Mouse (Mus musculus) lung, embryonic 15.5 days (tissue): Measurements from ENCODE around the gene Parva. TPM values are rescaled to one million over a fixed set of nuclear protein-coding genes. Genes with fewer than 3 reads are reported as not detected.

ENCODE experiments used
- ATAC-seq: fragments of 200-750 bp; cut with Nextera tagmentation; 2 replicates; pipeline ENCODE4 v1.8.0; 2017; ENCODE audit warnings: moderate number of reproducible peaks, borderline replicate concordance; ENCODE audit not compliant: low FRiP score, low TSS enrichment; ENCODE audit errors: extremely low read depth
- H3K27ac ChIP-seq: fragments of 300-500 bp; sonication (generic); 2 replicates; pipeline ENCODE4 v1.5.1; 2015; ENCODE audit warnings: moderate library complexity, mild to moderate bottlenecking, inconsistent platforms
- H3K27me3 ChIP-seq: fragments of 300-500 bp; sonication (generic); 2 replicates; pipeline ENCODE4 v1.6.1; 2015; ENCODE audit warnings: inconsistent platforms
- H3K36me3 ChIP-seq: fragments of 300-500 bp; sonication (generic); 2 replicates; pipeline ENCODE4 v1.6.1; 2015; ENCODE audit warnings: inconsistent platforms
- H3K4me1 ChIP-seq: fragments of 300-500 bp; sonication (generic); 2 replicates; pipeline ENCODE4 v1.6.1; 2015; ENCODE audit warnings: inconsistent platforms
- H3K4me2 ChIP-seq: fragments of 300-500 bp; sonication (generic); 2 replicates; pipeline ENCODE4 v1.6.1; 2015; ENCODE audit warnings: inconsistent platforms, mild to moderate bottlenecking, moderate library complexity
- H3K4me3 ChIP-seq: fragments of 300-500 bp; sonication (generic); 2 replicates; pipeline ENCODE4 v1.5.1; 2015; ENCODE audit warnings: mild to moderate bottlenecking, inconsistent platforms
- H3K9ac ChIP-seq: fragments of 300-500 bp; sonication (generic); 2 replicates; pipeline ENCODE4 v1.6.1; 2015; ENCODE audit warnings: inconsistent platforms
- H3K9me3 ChIP-seq: fragments of 300-500 bp; sonication (generic); 2 replicates; pipeline ENCODE4 v1.6.1; 2016; ENCODE audit warnings: inconsistent platforms
- WGBS: fragments of 180-500 bp; shearing (Covaris S2); methylation state at CpG from one replicate; pipeline ENCODE4 v1.1.7; 2015; 5-methylcytosine and 5-hydroxymethylcytosine counted together
- polyA plus RNA-seq: library from polyadenylated mRNA; unstranded; fragments of >200 nt; fragmentation: Nextera tagmentation; extraction: Ambion mirVana; gene quantifications from 2 replicates; pipeline ENCODE4 v1.2.1, GENCODE M21; 2015

Parva gene
- polyA plus RNA-seq, 1 experiment from 2014 or later, result 109 TPM

DNA sequence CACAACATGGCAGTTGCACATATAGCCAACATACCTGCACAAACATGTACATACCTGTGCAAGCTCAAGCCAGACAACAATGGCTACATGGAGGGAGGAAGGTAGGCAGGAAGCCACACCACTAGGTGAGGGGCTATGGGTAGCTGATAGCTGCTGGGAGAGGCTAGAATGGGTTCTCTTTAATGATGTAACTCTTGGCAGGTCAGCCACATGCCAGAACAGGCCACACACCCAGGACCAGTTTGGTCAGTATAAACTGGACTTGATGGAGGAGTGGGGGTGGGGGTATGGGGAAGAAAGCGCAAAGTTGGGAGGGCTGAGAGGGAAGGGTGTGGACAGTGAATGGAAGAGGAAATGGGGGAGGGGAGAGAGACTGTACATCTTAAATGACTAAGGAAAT, 53.7 kb downstream of the Parva start:
- no peaks in the 10 kb centered on the region for H3K27me3 ChIP-seq
- no peak overlapping the region for H3K9ac ChIP-seq
- H3K4me2 ChIP-seq, result no peak overlapping the region
- no peaks in the 10 kb centered on the region for H3K36me3 ChIP-seq
- peaks cover 39% of the 10 kb centered on the region for H3K4me1 ChIP-seq
- H3K4me3 ChIP-seq, result no peak overlapping the region
- 44% methylated on average over 1 of the region's 1 CpGs for WGBS
- no peaks in the 10 kb centered on the region for H3K9me3 ChIP-seq
- no peak; the same call in 1 of the 2 replicates for ATAC-seq
- H3K27ac ChIP-seq, result no peak overlapping the region

DNA sequence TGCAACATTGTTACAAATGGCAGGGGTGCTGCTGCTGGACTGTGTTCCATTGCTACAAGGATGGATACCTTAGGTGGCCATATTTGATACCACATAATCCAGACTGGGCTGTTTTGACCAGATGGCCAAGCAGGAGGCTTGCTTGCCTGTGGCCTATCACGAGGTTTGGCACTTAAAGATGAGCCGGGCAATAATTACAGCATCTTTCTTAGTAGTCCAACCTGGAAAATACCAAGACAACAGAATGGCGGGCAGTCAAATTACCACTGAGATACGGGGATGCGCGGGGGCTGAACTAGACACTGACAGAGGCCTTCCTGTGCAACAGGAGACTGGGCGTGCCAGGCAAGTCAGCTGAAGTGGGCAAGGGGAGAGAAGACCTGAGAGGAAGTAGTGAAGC, 55.3 kb downstream of the Parva start:
- no peak for ATAC-seq

DNA sequence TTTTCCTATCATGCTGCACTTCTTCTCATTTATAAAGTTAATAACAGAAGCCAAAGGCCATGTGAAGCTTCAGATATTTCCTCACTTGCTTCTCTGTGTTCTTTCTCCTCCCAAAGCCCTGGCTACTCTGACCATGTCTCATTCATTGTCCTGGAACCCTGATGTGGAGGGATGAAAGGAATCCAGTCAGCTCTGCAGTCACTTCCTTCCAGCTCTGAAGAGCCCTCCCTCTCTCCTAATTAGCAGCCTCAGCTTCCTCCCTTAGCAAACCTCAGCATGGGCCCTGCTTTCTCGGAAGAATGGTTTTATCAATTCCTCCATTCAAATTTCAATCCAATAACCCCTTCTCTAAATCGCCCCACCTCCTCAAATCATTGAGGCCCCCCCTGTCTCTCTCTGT, 56.1 kb downstream of the Parva start:
- no peak overlapping the region for H3K4me3 ChIP-seq
- no peak for ATAC-seq
- no peaks in the 10 kb centered on the region for H3K36me3 ChIP-seq
- no peaks in the 10 kb centered on the region for H3K27me3 ChIP-seq
- H3K9ac ChIP-seq, result no peak overlapping the region
- H3K27ac ChIP-seq, result no peak overlapping the region
- H3K4me2 ChIP-seq, result no peak overlapping the region
- peaks cover 36% of the 10 kb centered on the region for H3K4me1 ChIP-seq
- no peaks in the 10 kb centered on the region for H3K9me3 ChIP-seq
- WGBS, result 32% methylated on average over 2 of the region's 2 CpGs

More for the DNA sequence above, 55.3 kb downstream of the Parva start:
- no peak overlapping the region for H3K27ac ChIP-seq
- 86% methylated on average over 7 of the region's 7 CpGs for WGBS
- H3K9me3 ChIP-seq, result no peaks in the 10 kb centered on the region
- peaks cover 39% of the 10 kb centered on the region for H3K4me1 ChIP-seq
- no peaks in the 10 kb centered on the region for H3K27me3 ChIP-seq
- H3K4me2 ChIP-seq, result no peak overlapping the region
- H3K4me3 ChIP-seq, result no peak overlapping the region
- no peaks in the 10 kb centered on the region for H3K36me3 ChIP-seq
- no peak overlapping the region for H3K9ac ChIP-seq

DNA sequence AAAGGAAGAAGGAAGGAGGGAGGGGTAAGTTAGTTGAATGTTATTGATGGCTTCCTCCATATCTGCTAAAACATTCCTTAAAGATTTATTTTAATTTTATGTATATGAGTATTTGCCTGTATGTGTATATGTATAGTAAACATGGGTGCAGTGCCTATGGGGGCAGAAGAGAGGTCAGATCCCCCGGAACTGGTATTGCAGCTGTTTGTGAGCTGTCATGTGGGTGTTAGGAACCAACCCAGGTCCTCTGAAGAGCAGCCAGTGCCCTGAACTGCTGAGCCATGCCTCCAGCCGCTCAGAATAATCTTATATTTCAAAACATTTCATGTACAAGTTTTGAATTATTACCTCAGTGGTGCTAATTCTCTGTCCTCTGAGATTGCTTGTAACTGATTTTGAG, 63.5 kb downstream of the Parva start:
- H3K27ac ChIP-seq, result no peak overlapping the region
- H3K36me3 ChIP-seq, result no peaks in the 10 kb centered on the region
- WGBS, result 17% methylated on average over 2 of the region's 2 CpGs

DNA sequence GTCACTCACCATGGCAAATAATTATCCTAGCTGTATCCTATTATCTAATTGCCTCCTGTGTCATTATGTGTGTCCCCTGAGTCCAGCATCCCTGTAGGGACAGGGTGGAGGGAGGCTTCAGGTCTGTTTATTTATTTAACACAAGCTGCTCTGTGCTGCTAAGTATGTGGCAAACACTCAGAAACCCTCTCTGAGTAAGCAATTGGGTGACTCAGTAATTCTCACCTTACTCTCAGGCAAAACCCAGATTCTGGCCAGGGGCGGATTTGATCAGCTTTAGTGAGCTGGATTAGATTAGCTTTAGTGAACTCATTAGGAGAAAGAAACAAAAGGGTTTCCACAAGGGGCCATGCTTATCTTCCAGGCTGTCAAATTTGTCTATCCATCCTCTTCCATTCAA, 64.4 kb downstream of the Parva start:
- 65% methylated on average over 1 of the region's 1 CpGs for WGBS
- Histone ChIP-seq H3K27ac (no peak overlapping the region), H3K9ac (no peak overlapping the region), H3K4me2 (no peak overlapping the region), H3K27me3 (no peaks in the 10 kb centered on the region), H3K9me3 (no peaks in the 10 kb centered on the region), H3K36me3 (no peaks in the 10 kb centered on the region), H3K4me3 (no peak overlapping the region), H3K4me1 (peaks cover 36% of the 10 kb centered on the region)
- no peak for ATAC-seq

More for the DNA sequence above, 63.5 kb downstream of the Parva start:
- Histone ChIP-seq H3K4me3 (no peak overlapping the region), H3K4me1 (peaks cover 27% of the 10 kb centered on the region), H3K4me2 (no peak overlapping the region), H3K9me3 (no peaks in the 10 kb centered on the region), H3K9ac (no peak overlapping the region), H3K27me3 (no peaks in the 10 kb centered on the region)
- ATAC-seq, result no peak

DNA sequence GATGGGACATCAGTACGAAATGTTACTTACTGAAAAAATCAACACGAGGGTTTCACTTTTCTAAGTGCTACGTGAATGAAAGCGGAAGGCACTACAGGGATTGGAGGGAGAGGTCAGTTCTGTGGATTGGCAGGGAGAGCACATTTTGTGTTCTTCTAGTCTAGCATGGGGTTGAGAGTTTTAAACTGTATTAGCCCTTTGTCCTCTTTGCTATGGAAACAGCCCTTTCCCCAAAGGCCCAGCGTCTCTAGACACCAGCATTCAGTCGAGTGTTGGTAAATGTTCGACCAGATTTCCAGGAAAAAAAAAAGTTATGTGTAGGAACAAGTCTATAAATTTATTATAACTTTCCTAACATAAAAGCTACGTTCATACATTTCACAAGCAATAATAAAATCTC, 68.6 kb downstream of the Parva start:
- no peak for ATAC-seq
- Histone ChIP-seq H3K4me3 (no peak overlapping the region), H3K27me3 (no peaks in the 10 kb centered on the region), H3K27ac (peak overlapping the region; percentile 25; the same call in 1 of the 2 replicates), H3K4me1 (peaks cover 59% of the 10 kb centered on the region), H3K9me3 (no peaks in the 10 kb centered on the region), H3K36me3 (no peaks in the 10 kb centered on the region), H3K4me2 (no peak overlapping the region), H3K9ac (no peak overlapping the region)
- WGBS, result 42% methylated on average over 8 of the region's 8 CpGs

DNA sequence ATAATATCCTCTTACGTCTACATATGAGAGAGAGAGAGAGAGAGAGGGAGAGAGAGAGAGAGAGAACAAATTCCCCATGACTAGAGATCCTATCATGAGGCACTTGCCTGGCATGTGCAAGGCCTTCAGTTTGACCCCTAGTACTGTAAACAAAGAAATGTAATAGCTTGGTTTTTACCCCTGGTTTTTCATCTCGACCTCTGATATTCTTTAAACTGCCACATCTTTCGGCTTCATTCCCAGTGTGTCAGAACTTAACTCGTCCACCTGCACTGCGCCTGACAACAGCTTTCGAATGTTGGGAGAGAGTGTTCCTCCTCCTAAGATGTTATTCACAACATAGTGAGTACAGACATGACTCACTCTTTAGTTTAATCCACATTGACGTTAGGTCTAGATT, 69.6 kb downstream of the Parva start:
- Histone ChIP-seq H3K4me2 (no peak overlapping the region), H3K4me3 (no peak overlapping the region), H3K9me3 (no peaks in the 10 kb centered on the region), H3K4me1 (peaks cover 61% of the 10 kb centered on the region), H3K27ac (no peak overlapping the region), H3K27me3 (no peaks in the 10 kb centered on the region), H3K36me3 (no peaks in the 10 kb centered on the region), H3K9ac (no peak overlapping the region)
- WGBS, result 40% methylated on average over 7 of the region's 7 CpGs
- no peak for ATAC-seq

DNA sequence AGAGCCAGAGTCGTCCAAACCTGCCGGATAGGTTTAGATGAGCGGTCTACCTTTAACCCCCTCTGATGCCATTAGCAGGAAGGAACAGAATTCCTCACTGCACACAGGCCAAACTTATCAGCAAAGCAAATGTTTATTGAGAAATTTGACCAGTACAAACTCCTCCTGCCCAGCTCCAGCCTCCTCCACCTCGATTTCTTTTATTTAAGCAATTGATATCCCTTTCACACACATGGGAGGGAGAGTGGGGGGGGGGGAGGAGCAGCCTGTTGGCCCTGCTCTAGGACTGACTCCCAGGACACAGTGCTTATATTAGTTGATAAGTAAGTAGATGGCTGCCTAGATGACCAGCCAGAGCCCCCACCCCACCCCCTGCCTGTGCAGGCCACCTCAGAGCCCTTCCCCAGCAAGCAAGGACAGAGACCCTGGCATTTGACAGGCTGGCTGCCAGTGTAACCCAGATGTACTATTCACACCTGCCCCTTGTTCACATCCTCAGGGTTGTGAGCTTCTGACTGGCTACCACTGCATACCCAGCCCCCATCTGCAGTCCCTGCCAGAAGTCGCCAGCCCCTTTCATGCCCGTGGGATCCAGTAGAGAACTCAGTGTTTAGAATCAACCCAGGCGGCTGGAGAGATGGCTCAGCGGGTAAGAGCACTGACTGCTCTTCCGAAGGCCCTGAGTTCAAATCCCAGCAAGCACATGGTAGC, 71.4 kb downstream of the Parva start:
- H3K36me3 ChIP-seq, result no peaks in the 10 kb centered on the region
- H3K27me3 ChIP-seq, result no peaks in the 10 kb centered on the region
- peak; percentile 43; the same call in 1 of the 2 replicates for ATAC-seq
- H3K4me2 ChIP-seq, result no peak overlapping the region
- WGBS, result 41% methylated on average over 9 of the region's 9 CpGs
- no peak overlapping the region for H3K4me3 ChIP-seq
- peaks cover 80% of the 10 kb centered on the region for H3K4me1 ChIP-seq
- H3K9me3 ChIP-seq, result no peaks in the 10 kb centered on the region
- H3K27ac ChIP-seq, result peak overlapping the region; percentile 34
- H3K9ac ChIP-seq, result no peak overlapping the region

DNA sequence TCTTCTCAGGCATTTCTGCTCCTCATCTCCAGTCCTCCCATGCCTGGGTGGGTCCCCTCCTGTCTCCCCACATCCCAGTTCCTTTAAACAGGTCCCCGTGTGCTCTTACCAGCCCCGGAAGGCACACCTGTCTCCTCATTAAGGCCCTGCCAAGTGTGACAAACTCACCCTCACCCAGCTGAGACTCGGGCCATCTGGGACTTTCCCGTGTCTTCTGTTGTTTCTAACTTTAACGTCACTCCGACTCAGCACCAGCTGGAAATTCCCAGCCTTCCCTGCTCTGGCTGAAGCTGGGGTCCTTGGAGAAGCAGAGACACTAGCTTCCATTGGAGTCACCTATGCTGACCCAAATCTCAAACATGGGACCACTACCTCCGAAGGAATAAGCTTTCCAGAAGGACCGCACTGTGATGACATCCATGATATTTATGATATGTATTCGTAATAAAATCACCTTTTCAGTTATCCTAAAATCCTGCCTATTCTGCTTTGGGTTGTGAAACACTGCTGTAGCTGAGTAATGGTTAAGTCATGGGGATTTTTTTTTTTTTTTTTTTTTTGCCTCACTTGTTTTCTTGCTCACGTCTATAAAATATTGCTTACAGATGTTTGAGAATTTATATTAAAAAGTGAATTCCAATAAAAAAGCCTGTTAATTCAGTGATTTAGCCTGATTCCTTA, 72.3 kb downstream of the Parva start:
- 22% methylated on average over 10 of the region's 10 CpGs for WGBS
- no peak for ATAC-seq

DNA sequence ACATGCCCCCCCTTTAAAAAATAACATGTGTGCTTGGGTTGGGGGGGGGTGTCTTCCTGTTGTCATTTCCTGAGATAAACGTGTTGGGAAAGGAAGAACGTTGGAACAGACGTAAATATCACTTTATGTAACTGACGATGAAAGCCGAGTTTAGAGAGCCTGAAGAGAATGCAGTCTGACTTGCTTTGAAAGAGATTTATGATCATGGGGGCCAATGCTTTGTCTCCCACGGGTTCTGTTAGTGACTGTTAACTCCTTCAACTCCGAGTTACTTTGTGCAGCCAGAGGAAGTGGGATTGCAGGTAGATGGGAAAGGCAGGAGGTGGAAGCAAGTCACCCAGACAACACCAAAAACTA, 72.8 kb downstream of the Parva start:
- ATAC-seq, result no peak
- Histone ChIP-seq H3K9ac (no peak overlapping the region), H3K36me3 (no peaks in the 10 kb centered on the region), H3K4me1 (peaks cover 72% of the 10 kb centered on the region), H3K4me3 (no peak overlapping the region), H3K4me2 (no peak overlapping the region), H3K27ac (no peak overlapping the region), H3K9me3 (no peaks in the 10 kb centered on the region), H3K27me3 (no peaks in the 10 kb centered on the region)
- WGBS, result 12% methylated on average over 7 of the region's 7 CpGs

More for the DNA sequence above, 72.3 kb downstream of the Parva start:
- Histone ChIP-seq H3K9ac (no peak overlapping the region), H3K4me1 (peaks cover 78% of the 10 kb centered on the region), H3K36me3 (no peaks in the 10 kb centered on the region), H3K4me3 (no peak overlapping the region), H3K4me2 (no peak overlapping the region), H3K9me3 (no peaks in the 10 kb centered on the region), H3K27me3 (no peaks in the 10 kb centered on the region), H3K27ac (no peak overlapping the region; the same call in 1 of the 2 replicates)

DNA sequence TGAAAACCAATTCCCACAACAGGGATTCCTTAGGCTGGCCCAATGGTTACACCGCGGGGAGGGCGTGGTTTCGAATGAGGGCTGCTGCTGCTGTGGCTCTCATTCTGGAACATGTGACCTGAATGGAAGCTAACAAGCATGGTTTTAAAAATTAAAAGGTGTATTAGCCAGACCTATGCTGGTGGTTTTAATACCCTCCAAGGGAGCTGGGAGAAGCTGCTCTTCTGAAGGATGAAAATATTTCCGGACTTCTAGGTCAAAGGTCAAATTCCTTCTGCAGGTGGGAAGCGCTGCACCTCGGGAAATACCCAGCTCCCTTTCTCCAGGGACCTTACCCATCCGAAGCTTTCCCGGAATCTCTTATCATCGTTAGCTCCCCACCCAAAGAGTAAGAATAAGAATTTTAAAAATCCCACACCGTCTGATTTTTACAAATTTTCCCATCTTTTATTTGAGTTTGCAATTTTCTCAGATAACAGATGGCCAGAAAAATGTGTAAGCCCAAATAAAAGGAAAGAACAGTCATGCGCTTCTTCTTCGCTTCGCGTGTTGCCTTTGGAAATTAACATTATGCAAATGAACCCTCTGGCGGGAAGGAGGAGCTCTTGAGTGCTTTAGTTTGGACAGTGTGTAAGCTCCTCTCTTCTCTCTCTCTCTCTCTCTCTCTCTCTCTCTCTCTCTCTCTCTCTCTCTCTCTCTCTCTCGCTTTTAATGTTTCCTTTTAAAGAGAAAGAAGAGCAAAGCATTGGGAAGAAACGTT, 74.9 kb downstream of the Parva start:
- Histone ChIP-seq H3K4me2 (peak overlapping the region; percentile 12; the same call in 1 of the 2 replicates), H3K9ac (no peak overlapping the region), H3K4me3 (no peak overlapping the region), H3K9me3 (no peaks in the 10 kb centered on the region), H3K27ac (peak overlapping the region; percentile 76), H3K4me1 (peaks cover 51% of the 10 kb centered on the region), H3K27me3 (no peaks in the 10 kb centered on the region), H3K36me3 (no peaks in the 10 kb centered on the region)
- 29% methylated on average over 18 of the region's 18 CpGs for WGBS
- ATAC-seq, result no peak

DNA sequence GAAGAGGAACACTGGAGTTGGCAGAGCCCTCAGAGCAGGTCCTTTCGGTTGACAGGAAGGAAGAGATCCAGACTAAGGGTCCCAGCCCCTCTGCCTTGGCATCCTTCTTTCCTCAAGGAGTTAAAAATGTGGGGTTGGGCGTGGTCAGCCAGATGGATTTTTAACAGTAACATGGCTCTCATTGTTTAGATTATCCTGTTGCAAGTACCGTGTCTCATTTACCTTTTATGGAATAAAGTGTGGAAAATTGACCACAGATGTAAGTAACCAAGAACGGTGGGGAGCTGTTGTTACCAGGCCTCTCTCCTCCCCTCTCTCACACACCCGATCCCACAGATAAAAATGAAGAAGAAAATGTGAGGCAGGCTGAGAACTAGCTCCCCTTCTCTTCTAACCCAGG, 75.5 kb downstream of the Parva start:
- WGBS, result 22% methylated on average over 5 of the region's 5 CpGs
- no peaks in the 10 kb centered on the region for H3K27me3 ChIP-seq
- no peaks in the 10 kb centered on the region for H3K36me3 ChIP-seq
- H3K4me2 ChIP-seq, result peak overlapping the region; percentile 12; the same call in 1 of the 2 replicates
- no peak overlapping the region for H3K4me3 ChIP-seq
- ATAC-seq, result no peak
- peak overlapping the region; percentile 76 for H3K27ac ChIP-seq
- no peaks in the 10 kb centered on the region for H3K9me3 ChIP-seq
- peaks cover 50% of the 10 kb centered on the region for H3K4me1 ChIP-seq
- H3K9ac ChIP-seq, result no peak overlapping the region
